Comparison of ENCODE assay signal across 17 mouse cellular contexts in the genomic region with DNA sequence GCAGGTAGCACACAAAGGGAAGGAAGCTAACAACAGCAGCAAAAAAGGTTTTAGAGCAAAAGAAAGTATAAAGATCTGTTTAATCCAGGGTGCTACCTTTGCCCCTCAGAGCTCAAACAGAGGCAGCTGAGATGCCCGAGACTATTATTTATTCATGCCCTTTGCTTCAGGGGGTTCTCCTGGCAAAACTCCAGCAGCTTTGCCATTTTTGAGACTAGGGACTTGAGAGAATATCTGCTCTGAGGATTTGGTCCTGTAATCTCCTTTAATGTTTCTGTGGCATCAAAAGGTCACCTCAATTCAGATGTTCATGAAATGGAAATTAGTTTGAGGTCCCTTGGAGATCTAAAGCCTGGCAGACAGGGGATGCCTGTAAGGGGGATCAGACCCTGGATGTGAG.
"Had no signal": no experiment of that assay in that cellular context is flagged by ENCODE, and none has a peak within 500 bp of the region (broad histone marks: within the 10 kb centered on the region; RNA-seq: fewer than 3 reads in every experiment).

No protein-coding gene starts in this region.

- H3K27me3 ChIP-seq: midbrain, embryonic 12.5 days; neural tube, embryonic 15.5 days had no signal

- H3K4me2 ChIP-seq: lung, embryonic 14.5 days; midbrain, embryonic 12.5 days; neural tube, embryonic 13.5 days; neural tube, embryonic 15.5 days had no signal

- H3K36me3 ChIP-seq: midbrain, embryonic 12.5 days; neural tube, embryonic 13.5 days; neural tube, embryonic 15.5 days had no signal

- DNase-seq: lung, adult 18-20 months; lung, embryonic 14.5 days; lung, postnatal 10 days; lung, postnatal 4 days; retina, postnatal 1 day; right cerebral cortex, adult 18-20 months; right cerebral cortex, postnatal 25 days; right cerebral cortex, postnatal 4 days; spleen, adult 18-20 months; thymus, adult 18-20 months; thymus, postnatal 14 days; thymus, postnatal 36 days had no signal

- H3K27ac ChIP-seq: liver, embryonic 14.5 days; midbrain, embryonic 12.5 days; neural tube, embryonic 13.5 days; neural tube, embryonic 15.5 days had no signal

- H3K4me3 ChIP-seq: midbrain, embryonic 12.5 days; myocyte; neural tube, embryonic 13.5 days; neural tube, embryonic 15.5 days had no signal

- H3K9ac ChIP-seq: liver, embryonic 14.5 days; lung, embryonic 14.5 days; midbrain, embryonic 12.5 days; neural tube, embryonic 13.5 days; neural tube, embryonic 15.5 days had no signal

- H3K9me3 ChIP-seq: midbrain, embryonic 12.5 days; neural tube, embryonic 13.5 days; neural tube, embryonic 15.5 days had no signal
